9 mouse cellular contexts compared by ENCODE assay signal in genomic region chr9:119323260-119323645, GRCm38 (mm10). TPM values are rescaled to one million over a fixed set of nuclear protein-coding genes. Genes with fewer than 3 reads are reported as not detected.
DNase-seq lines count a peak whose midpoint lies in the region; ATAC-seq and TF ChIP-seq lines count a peak whose summit lies in the region.
"Had no signal": no experiment of that assay in that cellular context is flagged by ENCODE, and none has a peak within 500 bp of the region (broad histone marks: within the 10 kb centered on the region; RNA-seq: fewer than 3 reads in every experiment).

No protein-coding gene starts in this region.

- no peaks in the 10 kb centered on the region; the same call in 1 of the 2 replicates for H3K4me1 ChIP-seq in kidney, postnatal 0 days (replicated peaks; ENCODE audit: insufficient read depth, low read length)
- peaks cover 2% of the 10 kb centered on the region; the same call in 1 of the 2 replicates for H3K4me1 ChIP-seq in cortical plate, adult 2 months (ENCODE audit: control insufficient read depth, insufficient read depth, low read length)
- H3K4me1 ChIP-seq in intestine, embryonic 14.5 days (replicated peaks; ENCODE audit: control insufficient read depth, insufficient read depth, low read length) = peaks cover 10% of the 10 kb centered on the region
- no peaks in the 10 kb centered on the region for H3K4me1 ChIP-seq in midbrain, postnatal 0 days (ENCODE audit: insufficient read depth, low read length)

- DNase-seq in kidney, postnatal 0 days (ENCODE audit: low spot score) = no peak
- no peak for DNase-seq in kidney, postnatal 36 days
- no peak for DNase-seq in intestine, embryonic 14.5 days (ENCODE audit: low spot score)
- no peak for DNase-seq in midbrain, postnatal 0 days (ENCODE audit: low spot score)
- no peak for DNase-seq in frontal cortex, postnatal 10 days (ENCODE audit: low spot score in 2 of 2)
- no peak for DNase-seq in cerebellum, postnatal 25 days
- DNase-seq in left cerebral cortex, postnatal 14 days (ENCODE audit: low spot score in 2 of 2) = no peak

- H3K4me2 ChIP-seq in kidney, postnatal 0 days (ENCODE audit: low read length) = peak overlapping the region; percentile 85
- peak overlapping the region; percentile 95 for H3K4me2 ChIP-seq in intestine, embryonic 14.5 days (ENCODE audit: low read length)
- peak overlapping the region; percentile 51 for H3K4me2 ChIP-seq in midbrain, postnatal 0 days (ENCODE audit: low read depth, low read length, poor library complexity, severe bottlenecking)

- 4% methylated on average over 9 of the region's 9 CpGs for WGBS in kidney, postnatal 0 days
- 6% methylated on average over 9 of the region's 9 CpGs for WGBS in intestine, embryonic 14.5 days
- WGBS in midbrain, postnatal 0 days = 5% methylated on average over 9 of the region's 9 CpGs

- no peak for TF ChIP-seq POLR2A in cortical plate, adult 2 months (IDR thresholded peaks at IDR 0.05; ENCODE audit: extremely low read depth, insufficient read depth, low read length)

- peak overlapping the region; percentile 92 for H3K27ac ChIP-seq in kidney, postnatal 0 days
- H3K27ac ChIP-seq in cortical plate, adult 2 months (ENCODE audit: insufficient read depth, low read length) = peak overlapping the region; percentile 75
- H3K27ac ChIP-seq in intestine, embryonic 14.5 days (ENCODE audit: low read depth) = peak overlapping the region; percentile 92
- peak overlapping the region; percentile 93 for H3K27ac ChIP-seq in midbrain, postnatal 0 days (ENCODE audit: low read depth, low read length)

- intact Hi-C loops in left cerebral cortex, postnatal 14 days (cut with DNase I) = loop anchor here (10.0 kb wide), 1 partner anchor 218 kb away; the partner anchor contains the start of gene Dlec1

- TF ChIP-seq CTCF in kidney, postnatal 0 days (IDR thresholded peaks at IDR 0.05; ENCODE audit: low read depth) = no peak
- no peak for TF ChIP-seq CTCF in cortical plate, adult 2 months (IDR thresholded peaks at IDR 0.05; ENCODE audit: extremely low read depth, insufficient read depth, low read length)
- TF ChIP-seq CTCF in midbrain, postnatal 0 days (IDR thresholded peaks at IDR 0.05) = no peak

- H3K9ac ChIP-seq in kidney, postnatal 0 days (ENCODE audit: low read depth, low read length) = peak overlapping the region; percentile 75; the same call in 1 of the 2 replicates
- peak overlapping the region; percentile 76 for H3K9ac ChIP-seq in intestine, embryonic 14.5 days (ENCODE audit: low read length)
- H3K9ac ChIP-seq in midbrain, postnatal 0 days (replicated peaks; ENCODE audit: low read length, poor library complexity, severe bottlenecking) = peak overlapping the region; percentile 52

- H3K4me3 ChIP-seq in kidney, postnatal 0 days (replicated peaks; ENCODE audit: low read depth, low read length) = peak overlapping the region; percentile 75
- peak overlapping the region; percentile 99 for H3K4me3 ChIP-seq in cortical plate, adult 2 months (ENCODE audit: insufficient read depth, low read length)
- peak overlapping the region; percentile 86 for H3K4me3 ChIP-seq in intestine, embryonic 14.5 days (ENCODE audit: low read depth, low read length)
- peak overlapping the region; percentile 91 for H3K4me3 ChIP-seq in midbrain, postnatal 0 days (ENCODE audit: low read depth, low read length)

- no peak for ATAC-seq in kidney, postnatal 0 days (replicated peaks; ENCODE audit: low FRiP score, low read depth)
- peak; percentile 20 for ATAC-seq in intestine, embryonic 14.5 days (replicated peaks; ENCODE audit: low FRiP score, low TSS enrichment, low read depth)
- ATAC-seq in midbrain, postnatal 0 days (ENCODE audit: low FRiP score) = no peak

- no peaks in the 10 kb centered on the region for H3K27me3 ChIP-seq in kidney, postnatal 0 days (ENCODE audit: insufficient read depth, low read length)
- H3K27me3 ChIP-seq in intestine, embryonic 14.5 days (replicated peaks; ENCODE audit: control insufficient read depth, insufficient read depth, low read length) = no peaks in the 10 kb centered on the region
- no peaks in the 10 kb centered on the region for H3K27me3 ChIP-seq in midbrain, postnatal 0 days (ENCODE audit: insufficient read depth, low read length)

- no peaks in the 10 kb centered on the region for H3K9me3 ChIP-seq in kidney, postnatal 0 days (replicated peaks; ENCODE audit: low read length)
- H3K9me3 ChIP-seq in intestine, embryonic 14.5 days (ENCODE audit: control insufficient read depth, low read length) = no peaks in the 10 kb centered on the region
- no peaks in the 10 kb centered on the region for H3K9me3 ChIP-seq in midbrain, postnatal 0 days (ENCODE audit: low read length)

- no peaks in the 10 kb centered on the region for H3K36me3 ChIP-seq in kidney, postnatal 0 days (ENCODE audit: insufficient read depth, low read length)
- no peaks in the 10 kb centered on the region for H3K36me3 ChIP-seq in intestine, embryonic 14.5 days (ENCODE audit: control insufficient read depth, insufficient read depth, low read length)
- H3K36me3 ChIP-seq in midbrain, postnatal 0 days (ENCODE audit: insufficient read depth, low read length) = no peaks in the 10 kb centered on the region

RNA-seq across cellular contexts. Expression of gene Oxsr1, which starts 1.0 kb away (rescaled TPM):
- polyA plus RNA-seq in kidney, postnatal 0 days (2015; fragmentation: Nextera tagmentation; extraction: Ambion mirVana) = 10.8 and 11.0 TPM in 2 replicates
- polyA plus RNA-seq in cortical plate, adult 2 months (2012; rRNA removed) = 44.2 and 46.9 TPM in 2 replicates
- 16.2 and 17.6 TPM in 2 replicates for polyA plus RNA-seq in intestine, embryonic 14.5 days (2014; fragmentation: Nextera tagmentation; extraction: Ambion mirVana)
- total RNA-seq in midbrain, postnatal 0 days (2014; rRNA removed) = 38.5 and 55.7 TPM in 2 replicates
- 10.5 and 10.7 TPM in 2 replicates for polyA plus RNA-seq in midbrain, postnatal 0 days (2015; fragmentation: Nextera tagmentation; extraction: Ambion mirVana)
- total RNA-seq in left cerebral cortex, postnatal 14 days (2021) = 10 to 100 TPM; 33.2 to 36.4 TPM

RNA-seq across cellular contexts. Expression of gene Acaa1a, which starts 16.2 kb away (rescaled TPM):
- polyA plus RNA-seq in kidney, postnatal 0 days (2015; fragmentation: Nextera tagmentation; extraction: Ambion mirVana) = 122 and 128 TPM in 2 replicates
- 141 and 149 TPM in 2 replicates for polyA plus RNA-seq in cortical plate, adult 2 months (2012; rRNA removed)
- polyA plus RNA-seq in intestine, embryonic 14.5 days (2014; fragmentation: Nextera tagmentation; extraction: Ambion mirVana) = 87.7 and 89.4 TPM in 2 replicates
- total RNA-seq in midbrain, postnatal 0 days (2014; rRNA removed) = 106 and 120 TPM in 2 replicates
- 75.5 and 82.6 TPM in 2 replicates for polyA plus RNA-seq in midbrain, postnatal 0 days (2015; fragmentation: Nextera tagmentation; extraction: Ambion mirVana)
- 10 to 100 TPM; 67.2 to 73.8 TPM for total RNA-seq in left cerebral cortex, postnatal 14 days (2021)

RNA-seq across cellular contexts. Expression of gene Myd88, which starts 18.0 kb away (rescaled TPM):
- 26.5 and 29.3 TPM in 2 replicates for polyA plus RNA-seq in kidney, postnatal 0 days (2015; fragmentation: Nextera tagmentation; extraction: Ambion mirVana)
- polyA plus RNA-seq in cortical plate, adult 2 months (2012; rRNA removed) = 5.4 TPM in 2 replicates
- polyA plus RNA-seq in intestine, embryonic 14.5 days (2014; fragmentation: Nextera tagmentation; extraction: Ambion mirVana) = 30.3 and 32.3 TPM in 2 replicates
- total RNA-seq in midbrain, postnatal 0 days (2014; rRNA removed) = 4.2 and 5.9 TPM in 2 replicates
- 4.7 and 5.6 TPM in 2 replicates for polyA plus RNA-seq in midbrain, postnatal 0 days (2015; fragmentation: Nextera tagmentation; extraction: Ambion mirVana)
- total RNA-seq in left cerebral cortex, postnatal 14 days (2021) = 1 to 10 TPM; 5.5 to 5.8 TPM

RNA-seq across cellular contexts. Expression of gene Xylb, which starts 33.9 kb away (rescaled TPM):
- polyA plus RNA-seq in kidney, postnatal 0 days (2015; fragmentation: Nextera tagmentation; extraction: Ambion mirVana) = 43.8 and 47.8 TPM in 2 replicates
- 7.8 and 8.2 TPM in 2 replicates for polyA plus RNA-seq in cortical plate, adult 2 months (2012; rRNA removed)
- polyA plus RNA-seq in intestine, embryonic 14.5 days (2014; fragmentation: Nextera tagmentation; extraction: Ambion mirVana) = 11.2 and 12.5 TPM in 2 replicates
- 2.6 and 3.2 TPM in 2 replicates for total RNA-seq in midbrain, postnatal 0 days (2014; rRNA removed)
- 3.9 and 4.3 TPM in 2 replicates for polyA plus RNA-seq in midbrain, postnatal 0 days (2015; fragmentation: Nextera tagmentation; extraction: Ambion mirVana)
- 1 to 10 TPM; 3.8 to 3.9 TPM for total RNA-seq in left cerebral cortex, postnatal 14 days (2021)

RNA-seq across cellular contexts. Expression of gene Slc22a14, which starts 42.1 kb away (rescaled TPM):
- polyA plus RNA-seq in kidney, postnatal 0 days (2015; fragmentation: Nextera tagmentation; extraction: Ambion mirVana) = 0.34 and 0.38 TPM in 2 replicates
- 0.29 TPM in 1 of 2 replicates, not detected in the other for polyA plus RNA-seq in cortical plate, adult 2 months (2012; rRNA removed)
- 0.11 and 0.16 TPM in 2 replicates for polyA plus RNA-seq in intestine, embryonic 14.5 days (2014; fragmentation: Nextera tagmentation; extraction: Ambion mirVana)
- total RNA-seq in midbrain, postnatal 0 days (2014; rRNA removed) = not detected in 2 replicates
- polyA plus RNA-seq in midbrain, postnatal 0 days (2015; fragmentation: Nextera tagmentation; extraction: Ambion mirVana) = 0.15 TPM in 1 of 2 replicates, not detected in the other
- total RNA-seq in left cerebral cortex, postnatal 14 days (2021) = not detected
- total RNA-seq: left cerebral cortex, postnatal 25 days had no signal
